Mouse (Mus musculus) frontal cortex, adult (tissue): Measurements from ENCODE around the gene Slc51b.

Experiments
- ATAC-seq: cut with Nextera tagmentation; 2 replicates; pipeline ENCODE4 v1.9.2; 2017; ENCODE audit warnings: mild to moderate bottlenecking, moderate library complexity, mixed read lengths; ENCODE audit not compliant: low TSS enrichment

The Slc51b gene

GRCm38 (mm10) chr9:65422760-65423501, at the start of gene Slc51b:
Slc51b (minus strand) TSS chr9:65422955.
- no peak for ATAC-seq

GRCm38 (mm10) chr9:65467686-65468085, 44.9 kb upstream of the Slc51b start:
- no peak for ATAC-seq

- no peak for ATAC-seq
Measured at GRCm38 (mm10) chr9:65465241-65465640, 42.5 kb upstream of the Slc51b start.

GRCm38 (mm10) chr9:65464161-65464560, 41.4 kb upstream of the Slc51b start:
- ATAC-seq = no peak

- no peak for ATAC-seq
Measured at GRCm38 (mm10) chr9:65462544-65462943, 39.8 kb upstream of the Slc51b start.

- peak; percentile 96 for ATAC-seq
Measured at GRCm38 (mm10) chr9:65460732-65461442, 38.1 kb upstream of the Slc51b start, which contains the start of gene Spg21. Spg21 (plus strand) TSS chr9:65460947.

GRCm38 (mm10) chr9:65460198-65460597, 37.4 kb upstream of the Slc51b start:
- no peak for ATAC-seq

GRCm38 (mm10) chr9:65458975-65459374, 36.2 kb upstream of the Slc51b start:
- ATAC-seq = no peak

- no peak for ATAC-seq
Measured at GRCm38 (mm10) chr9:65447951-65448350, 25.2 kb upstream of the Slc51b start.

- ATAC-seq = no peak
Measured at GRCm38 (mm10) chr9:65444692-65445091, 21.9 kb upstream of the Slc51b start.

GRCm38 (mm10) chr9:65435671-65436301, 13.0 kb upstream of the Slc51b start, which contains the start of gene Mtfmt:
Mtfmt (plus strand) TSS chr9:65435782.
- peak; percentile 96 for ATAC-seq

GRCm38 (mm10) chr9:65435211-65435610, 12.5 kb upstream of the Slc51b start:
- no peak for ATAC-seq

GRCm38 (mm10) chr9:65434140-65434539, 11.4 kb upstream of the Slc51b start:
- ATAC-seq = no peak

GRCm38 (mm10) chr9:65432236-65432635, 9.5 kb upstream of the Slc51b start:
- ATAC-seq = peak; percentile 77

- ATAC-seq = no peak
Measured at GRCm38 (mm10) chr9:65430921-65431320, 8.2 kb upstream of the Slc51b start.

- no peak for ATAC-seq
Measured at GRCm38 (mm10) chr9:65430401-65430800, 7.6 kb upstream of the Slc51b start.

GRCm38 (mm10) chr9:65428003-65428402, 5.2 kb upstream of the Slc51b start:
- ATAC-seq = no peak

GRCm38 (mm10) chr9:65427511-65427910, 4.8 kb upstream of the Slc51b start:
- no peak for ATAC-seq

- ATAC-seq = no peak
Measured at GRCm38 (mm10) chr9:65424393-65424792, 1.6 kb upstream of the Slc51b start.

GRCm38 (mm10) chr9:65419633-65420032, 3.1 kb downstream of the Slc51b start:
- ATAC-seq = no peak

- no peak; the same call in 1 of the 2 replicates for ATAC-seq
Measured at GRCm38 (mm10) chr9:65417738-65418137, 5.0 kb downstream of the Slc51b start.

GRCm38 (mm10) chr9:65411326-65411725, 11.4 kb downstream of the Slc51b start:
- ATAC-seq = peak; percentile 23; the same call in 1 of the 2 replicates

GRCm38 (mm10) chr9:65410378-65410777, 12.4 kb downstream of the Slc51b start:
- ATAC-seq = no peak
